Mouse (Mus musculus): ENCODE measurements around the gene Nars2. TPM values are rescaled to one million over a fixed set of nuclear protein-coding genes. Genes with fewer than 3 reads are reported as not detected.

Nars2 gene
- polyA plus RNA-seq, 1 experiment from 2014 or later: 22.9 TPM

DNA sequence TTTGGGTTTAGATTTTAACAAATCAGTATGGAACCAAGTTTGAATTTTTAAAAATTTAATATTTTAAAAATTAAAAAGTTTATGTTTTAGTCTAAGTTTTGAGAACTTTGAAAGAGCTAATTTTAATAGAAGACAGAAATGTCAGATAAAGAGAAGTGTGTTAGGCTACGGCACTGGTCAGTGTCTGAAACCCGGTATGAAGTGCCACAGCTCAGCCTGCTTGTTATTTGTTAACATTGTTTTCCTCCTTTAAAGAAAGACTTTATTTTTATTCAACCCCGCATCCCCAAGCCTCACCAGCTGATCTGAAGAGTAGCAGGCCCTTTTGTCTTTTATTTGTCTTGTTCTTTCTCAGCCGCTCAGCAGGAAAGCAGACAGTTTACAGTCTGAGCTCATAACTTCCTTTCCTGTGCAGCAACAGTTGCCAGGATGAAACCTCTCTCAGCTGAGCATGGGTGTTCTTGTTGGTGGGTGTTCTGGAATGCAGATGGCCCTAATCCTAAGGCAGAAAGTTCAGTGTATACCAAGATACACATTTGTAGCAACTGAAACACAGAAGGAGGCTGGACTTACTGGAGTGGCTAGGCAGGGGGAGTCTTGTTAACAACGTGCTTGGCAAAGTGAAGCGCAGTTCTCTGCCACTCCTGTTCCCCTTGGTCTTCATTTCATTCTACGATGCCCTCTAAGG, 32.5 kb downstream of the Nars2 start:
- Histone ChIP-seq H3K36me3 (ENCODE audit: control insufficient read depth, insufficient read depth, low read length) (no peaks in the 10 kb centered on the region), H3K4me1 (ENCODE audit: control insufficient read depth, insufficient read depth, low read length) (peaks cover 20% of the 10 kb centered on the region), H3K27me3 (ENCODE audit: control insufficient read depth, insufficient read depth, low read length) (no peaks in the 10 kb centered on the region), H3K9me3 (replicated peaks; ENCODE audit: control insufficient read depth, low read length) (no peaks in the 10 kb centered on the region), H3K4me3 (replicated peaks; ENCODE audit: low read length) (no peak overlapping the region), H3K4me2 (ENCODE audit: low read depth, low read length) (no peak overlapping the region), H3K9ac (ENCODE audit: low read length) (no peak overlapping the region), H3K27ac (ENCODE audit: low read length) (peak overlapping the region; percentile 65)
- 0 out of 2 replicates have a peak, but pooled peaks have one; percentile 57 for ATAC-seq (ENCODE audit: insufficient read depth, low FRiP score)
- 41% methylated on average over 7 of the region's 7 CpGs for WGBS

DNA sequence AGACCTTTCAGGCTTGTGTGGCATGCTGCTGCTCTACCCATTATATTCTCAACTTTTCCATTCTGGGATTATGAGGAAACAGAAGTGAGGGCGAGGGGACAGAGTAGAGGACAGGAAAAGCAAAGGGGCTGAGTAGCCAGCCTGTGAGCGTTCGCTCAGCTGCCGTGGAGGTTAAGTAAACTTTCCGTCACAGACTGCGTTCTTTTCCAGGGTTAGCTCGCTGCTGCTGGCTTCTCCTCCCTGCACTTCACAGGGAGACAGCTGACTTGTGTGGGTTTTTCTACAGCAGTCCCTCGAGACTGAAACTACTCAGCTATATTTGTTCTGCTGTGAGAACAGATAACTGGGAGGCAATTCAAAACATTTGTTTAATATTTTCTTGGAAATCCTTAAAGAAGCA, 34.5 kb downstream of the Nars2 start:
- Histone ChIP-seq H3K4me1 (ENCODE audit: control insufficient read depth, insufficient read depth, low read length) (peaks cover 20% of the 10 kb centered on the region), H3K27ac (ENCODE audit: low read length) (peak overlapping the region; percentile 64), H3K4me3 (replicated peaks; ENCODE audit: low read length) (peak overlapping the region; percentile 2; the same call in 1 of the 2 replicates), H3K4me2 (ENCODE audit: low read depth, low read length) (peak overlapping the region; percentile 38), H3K36me3 (ENCODE audit: control insufficient read depth, insufficient read depth, low read length) (no peaks in the 10 kb centered on the region), H3K27me3 (ENCODE audit: control insufficient read depth, insufficient read depth, low read length) (no peaks in the 10 kb centered on the region), H3K9me3 (replicated peaks; ENCODE audit: control insufficient read depth, low read length) (no peaks in the 10 kb centered on the region), H3K9ac (ENCODE audit: low read length) (no peak overlapping the region)
- peak; percentile 77; the same call in 1 of the 2 replicates for ATAC-seq (ENCODE audit: insufficient read depth, low FRiP score)
- WGBS: 6% methylated on average over 8 of the region's 8 CpGs

DNA sequence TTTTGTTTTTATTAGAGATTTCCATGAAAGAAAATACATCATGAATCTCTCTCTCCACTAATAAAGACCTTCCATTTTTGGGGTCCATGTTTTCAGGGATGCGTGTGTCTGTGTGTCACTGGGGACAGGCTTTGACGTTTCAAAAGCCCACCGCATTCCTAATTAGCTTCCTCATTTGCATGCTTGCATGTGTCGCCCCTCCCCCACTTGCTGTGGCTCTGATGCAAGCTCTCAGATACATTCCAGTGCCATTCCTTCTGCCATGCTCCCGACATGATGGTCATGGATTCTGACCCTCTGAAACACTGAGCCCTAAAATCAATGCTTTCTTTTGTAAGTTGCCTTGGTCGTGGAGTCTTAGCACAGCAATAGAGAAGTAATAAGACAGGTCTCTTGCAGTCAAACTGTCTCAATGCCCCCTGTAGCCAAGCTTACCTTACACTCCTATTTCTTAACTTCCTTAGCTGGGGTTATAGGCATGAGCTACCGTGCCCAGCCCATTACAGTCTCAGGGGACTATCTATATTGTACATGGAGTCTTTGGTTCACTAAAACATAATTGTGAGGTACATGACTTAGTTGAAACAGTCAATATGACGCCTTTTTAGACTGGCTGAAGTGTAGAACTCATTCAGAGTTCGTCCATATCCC, 35.6 kb downstream of the Nars2 start:
- Histone ChIP-seq H3K27ac (ENCODE audit: low read length) (no peak overlapping the region), H3K27me3 (ENCODE audit: control insufficient read depth, insufficient read depth, low read length) (no peaks in the 10 kb centered on the region), H3K36me3 (ENCODE audit: control insufficient read depth, insufficient read depth, low read length) (no peaks in the 10 kb centered on the region), H3K9ac (ENCODE audit: low read length) (no peak overlapping the region), H3K4me1 (ENCODE audit: control insufficient read depth, insufficient read depth, low read length) (peaks cover 20% of the 10 kb centered on the region), H3K4me3 (replicated peaks; ENCODE audit: low read length) (no peak overlapping the region), H3K4me2 (ENCODE audit: low read depth, low read length) (no peak overlapping the region), H3K9me3 (replicated peaks; ENCODE audit: control insufficient read depth, low read length) (no peaks in the 10 kb centered on the region)
- ATAC-seq (ENCODE audit: insufficient read depth, low FRiP score): no peak
- 64% methylated on average over 9 of the region's 9 CpGs for WGBS

DNA sequence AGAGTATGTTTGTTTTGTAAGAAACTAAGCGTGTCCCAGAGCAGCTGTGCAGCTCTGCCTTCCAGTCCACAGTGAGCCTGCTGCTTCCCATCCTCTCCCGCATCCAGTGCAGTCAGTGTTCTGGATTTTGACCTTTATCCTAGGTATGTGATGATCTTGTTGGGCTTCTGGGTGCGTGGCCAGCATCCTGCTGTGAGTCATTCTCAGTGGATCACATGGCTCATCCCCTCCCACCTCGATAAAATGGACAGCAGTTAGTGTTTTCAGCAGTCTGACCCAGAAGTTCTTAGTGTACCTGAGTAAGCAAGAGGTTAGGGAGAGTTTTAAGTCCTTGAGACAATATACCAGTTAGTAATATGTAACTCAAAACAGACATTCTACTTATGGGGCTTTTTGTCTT, 36.4 kb downstream of the Nars2 start:
- no peak overlapping the region for H3K27ac ChIP-seq (ENCODE audit: low read length)
- no peak overlapping the region for H3K9ac ChIP-seq (ENCODE audit: low read length)
- WGBS: 52% methylated on average over 4 of the region's 4 CpGs
- no peak overlapping the region for H3K4me2 ChIP-seq (ENCODE audit: low read depth, low read length)
- H3K4me1 ChIP-seq (ENCODE audit: control insufficient read depth, insufficient read depth, low read length): peaks cover 20% of the 10 kb centered on the region
- ATAC-seq (ENCODE audit: insufficient read depth, low FRiP score): no peak
- H3K36me3 ChIP-seq (ENCODE audit: control insufficient read depth, insufficient read depth, low read length): no peaks in the 10 kb centered on the region
- no peak overlapping the region for H3K4me3 ChIP-seq (replicated peaks; ENCODE audit: low read length)
- no peaks in the 10 kb centered on the region for H3K9me3 ChIP-seq (replicated peaks; ENCODE audit: control insufficient read depth, low read length)
- H3K27me3 ChIP-seq (ENCODE audit: control insufficient read depth, insufficient read depth, low read length): no peaks in the 10 kb centered on the region

DNA sequence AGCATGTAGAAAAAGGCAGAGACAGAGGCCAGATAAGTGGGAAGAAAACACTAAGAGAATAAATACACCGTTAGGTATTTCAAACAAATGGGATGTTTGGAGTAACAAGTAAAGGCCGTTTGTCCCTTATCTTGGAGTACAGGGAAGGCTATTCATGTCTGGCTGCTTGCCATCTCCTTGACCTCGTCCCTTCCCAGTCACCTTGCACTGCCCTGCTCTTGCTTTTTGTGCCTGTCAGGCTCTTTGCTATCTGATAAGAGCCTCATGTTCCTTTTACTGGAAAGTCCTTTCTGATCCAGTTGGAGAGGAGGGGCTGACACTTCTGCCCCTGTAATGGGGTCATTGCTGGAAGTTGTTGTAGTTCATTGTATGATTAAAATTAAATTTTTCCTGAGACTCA, 61.7 kb downstream of the Nars2 start:
- H3K4me3 ChIP-seq (replicated peaks; ENCODE audit: low read length): no peak overlapping the region
- H3K9me3 ChIP-seq (replicated peaks; ENCODE audit: control insufficient read depth, low read length): peaks cover 4% of the 10 kb centered on the region; the same call in 1 of the 2 replicates
- H3K9ac ChIP-seq (ENCODE audit: low read length): no peak overlapping the region
- no peaks in the 10 kb centered on the region for H3K4me1 ChIP-seq (ENCODE audit: control insufficient read depth, insufficient read depth, low read length)
- WGBS: 21% methylated on average over 3 of the region's 3 CpGs
- no peaks in the 10 kb centered on the region for H3K36me3 ChIP-seq (ENCODE audit: control insufficient read depth, insufficient read depth, low read length)
- H3K27ac ChIP-seq (ENCODE audit: low read length): no peak overlapping the region
- no peak overlapping the region for H3K4me2 ChIP-seq (ENCODE audit: low read depth, low read length)
- no peaks in the 10 kb centered on the region for H3K27me3 ChIP-seq (ENCODE audit: control insufficient read depth, insufficient read depth, low read length)
- no peak for ATAC-seq (ENCODE audit: insufficient read depth, low FRiP score)

DNA sequence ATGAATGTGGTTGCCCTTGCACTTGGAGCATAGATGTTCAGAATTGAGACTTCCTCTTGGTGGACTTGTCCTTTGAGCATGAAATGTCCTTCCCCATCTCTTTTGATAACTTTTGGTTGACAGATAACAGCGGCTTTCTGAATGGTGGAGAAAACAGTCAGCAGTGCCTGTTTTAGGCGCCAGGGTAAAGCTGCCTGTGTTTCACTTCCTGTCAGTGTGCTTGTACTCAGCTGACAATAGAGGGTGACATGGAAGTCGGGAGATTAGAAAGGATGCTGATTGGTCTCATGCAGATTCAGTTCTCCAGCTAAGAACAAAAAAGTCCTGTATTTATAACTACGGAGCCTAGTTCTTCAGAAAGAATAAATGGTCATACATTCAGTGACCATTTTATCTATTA, 66.7 kb downstream of the Nars2 start:
- WGBS: 49% methylated on average over 4 of the region's 4 CpGs
- H3K4me3 ChIP-seq (replicated peaks; ENCODE audit: low read length): no peak overlapping the region
- H3K36me3 ChIP-seq (ENCODE audit: control insufficient read depth, insufficient read depth, low read length): no peaks in the 10 kb centered on the region
- H3K4me1 ChIP-seq (ENCODE audit: control insufficient read depth, insufficient read depth, low read length): no peaks in the 10 kb centered on the region
- no peak overlapping the region for H3K4me2 ChIP-seq (ENCODE audit: low read depth, low read length)
- no peak for ATAC-seq (ENCODE audit: insufficient read depth, low FRiP score)
- peak overlapping the region; percentile 73 for H3K27ac ChIP-seq (ENCODE audit: low read length)
- no peak overlapping the region for H3K9ac ChIP-seq (ENCODE audit: low read length)
- peaks cover 4% of the 10 kb centered on the region; the same call in 1 of the 2 replicates for H3K9me3 ChIP-seq (replicated peaks; ENCODE audit: control insufficient read depth, low read length)
- H3K27me3 ChIP-seq (ENCODE audit: control insufficient read depth, insufficient read depth, low read length): no peaks in the 10 kb centered on the region

DNA sequence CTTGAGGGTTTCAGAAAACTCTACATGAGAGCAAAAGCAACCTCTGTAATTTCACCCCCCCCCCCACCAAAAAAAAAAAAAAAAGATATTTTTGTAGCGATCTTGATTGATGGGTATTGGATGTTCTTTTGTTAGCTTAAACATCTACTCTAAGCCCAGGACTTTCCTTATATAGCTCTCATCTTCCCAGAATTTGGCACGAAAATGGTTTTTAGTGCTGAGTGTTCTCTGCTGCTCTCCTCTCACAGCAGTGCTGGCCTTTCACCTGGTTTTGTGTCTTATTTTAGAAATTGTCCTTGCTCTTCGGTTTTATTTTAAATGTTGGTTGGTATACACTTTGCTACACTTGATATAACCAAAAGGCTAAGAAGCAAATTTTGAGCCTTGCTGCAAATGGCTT, 67.1 kb downstream of the Nars2 start:
- Histone ChIP-seq H3K27me3 (ENCODE audit: control insufficient read depth, insufficient read depth, low read length) (no peaks in the 10 kb centered on the region), H3K4me3 (replicated peaks; ENCODE audit: low read length) (no peak overlapping the region), H3K36me3 (ENCODE audit: control insufficient read depth, insufficient read depth, low read length) (no peaks in the 10 kb centered on the region), H3K4me2 (ENCODE audit: low read depth, low read length) (no peak overlapping the region), H3K4me1 (ENCODE audit: control insufficient read depth, insufficient read depth, low read length) (no peaks in the 10 kb centered on the region), H3K27ac (ENCODE audit: low read length) (no peak overlapping the region), H3K9ac (ENCODE audit: low read length) (no peak overlapping the region), H3K9me3 (replicated peaks; ENCODE audit: control insufficient read depth, low read length) (peaks cover 4% of the 10 kb centered on the region; the same call in 1 of the 2 replicates)
- peak; percentile 77; the same call in 1 of the 2 replicates for ATAC-seq (ENCODE audit: insufficient read depth, low FRiP score)
- 50% methylated on average over 3 of the region's 3 CpGs for WGBS

DNA sequence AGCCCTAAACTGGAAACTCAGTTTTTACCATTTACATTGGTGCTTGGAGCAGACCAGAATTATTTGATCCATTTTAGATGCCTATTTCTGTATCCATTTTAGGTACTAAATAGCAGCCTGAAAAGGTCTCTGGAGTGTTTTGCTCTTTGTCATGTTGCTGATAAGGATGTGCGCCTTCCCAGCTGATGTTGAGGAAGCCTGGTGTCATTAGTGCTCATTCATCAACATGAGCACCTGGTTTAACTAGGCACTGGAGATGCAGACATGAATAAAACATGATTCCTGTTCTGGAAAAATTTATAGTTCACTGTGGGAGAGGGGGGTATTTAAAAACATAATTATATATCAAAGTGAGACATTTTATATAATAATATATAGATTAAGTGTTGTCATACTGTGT, 68.0 kb downstream of the Nars2 start:
- WGBS: 69% methylated on average over 1 of the region's 1 CpGs
- ATAC-seq (ENCODE audit: insufficient read depth, low FRiP score): no peak

DNA sequence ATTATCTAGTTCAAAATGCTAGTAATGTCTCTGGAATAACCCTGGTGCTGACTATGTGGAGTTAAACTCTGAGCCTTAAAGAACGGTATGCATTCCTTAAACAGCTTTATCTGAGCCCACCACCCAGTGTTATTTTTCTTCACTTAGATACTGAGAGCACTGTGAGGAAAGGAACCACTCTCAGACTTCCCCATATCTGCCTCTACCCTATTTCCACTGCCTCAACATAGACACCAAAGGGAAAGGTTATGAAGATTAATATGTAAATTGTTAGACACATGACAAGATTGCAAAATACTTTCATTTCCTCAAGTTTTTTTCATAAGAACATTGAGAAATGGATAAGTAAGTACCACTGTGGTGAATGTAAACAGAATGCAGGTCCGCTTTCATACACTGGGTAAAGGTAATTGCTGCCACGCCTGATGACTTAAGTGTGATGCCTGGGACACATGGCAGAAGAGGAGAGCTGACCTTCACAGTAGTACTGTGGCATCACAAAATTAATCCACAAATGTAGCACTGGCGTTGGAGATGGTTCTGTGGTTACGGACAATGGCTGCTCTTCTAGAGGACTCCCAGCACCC, 75.6 kb downstream of the Nars2 start:
- no peaks in the 10 kb centered on the region for H3K4me1 ChIP-seq (ENCODE audit: control insufficient read depth, insufficient read depth, low read length)
- H3K4me3 ChIP-seq (replicated peaks; ENCODE audit: low read length): no peak overlapping the region
- H3K9me3 ChIP-seq (replicated peaks; ENCODE audit: control insufficient read depth, low read length): no peaks in the 10 kb centered on the region
- 88% methylated on average over 5 of the region's 5 CpGs for WGBS
- H3K9ac ChIP-seq (ENCODE audit: low read length): no peak overlapping the region
- H3K27me3 ChIP-seq (ENCODE audit: control insufficient read depth, insufficient read depth, low read length): no peaks in the 10 kb centered on the region
- no peaks in the 10 kb centered on the region for H3K36me3 ChIP-seq (ENCODE audit: control insufficient read depth, insufficient read depth, low read length)
- no peak for ATAC-seq (ENCODE audit: insufficient read depth, low FRiP score)
- H3K4me2 ChIP-seq (ENCODE audit: low read depth, low read length): no peak overlapping the region
- H3K27ac ChIP-seq (ENCODE audit: low read length): no peak overlapping the region

More for the DNA sequence above, 68.0 kb downstream of the Nars2 start:
- H3K27me3 ChIP-seq (ENCODE audit: control insufficient read depth, insufficient read depth, low read length): no peaks in the 10 kb centered on the region
- H3K9ac ChIP-seq (ENCODE audit: low read length): no peak overlapping the region
- no peaks in the 10 kb centered on the region for H3K36me3 ChIP-seq (ENCODE audit: control insufficient read depth, insufficient read depth, low read length)
- H3K4me2 ChIP-seq (ENCODE audit: low read depth, low read length): no peak overlapping the region
- no peak overlapping the region for H3K4me3 ChIP-seq (replicated peaks; ENCODE audit: low read length)
- no peaks in the 10 kb centered on the region for H3K4me1 ChIP-seq (ENCODE audit: control insufficient read depth, insufficient read depth, low read length)
- H3K27ac ChIP-seq (ENCODE audit: low read length): no peak overlapping the region
- H3K9me3 ChIP-seq (replicated peaks; ENCODE audit: control insufficient read depth, low read length): peaks cover 4% of the 10 kb centered on the region; the same call in 1 of the 2 replicates

Data from stomach, embryonic 16.5 days (tissue).